Comparison of ENCODE assay signal across 8 mouse cellular contexts in genomic region chr19:29251958-29252801, GRCm38 (mm10). TPM values are rescaled to one million over a fixed set of nuclear protein-coding genes. Genes with fewer than 3 reads are reported as not detected.
DNase-seq lines count a peak whose midpoint lies in the region; ATAC-seq and TF ChIP-seq lines count a peak whose summit lies in the region.

No protein-coding gene starts in this region.

- H3K4me1 ChIP-seq in hindbrain, postnatal 0 days (ENCODE audit: insufficient read depth, low read length), result peaks cover 21% of the 10 kb centered on the region
- peaks cover 25% of the 10 kb centered on the region for H3K4me1 ChIP-seq in liver, embryonic 11.5 days (replicated peaks; ENCODE audit: control insufficient read depth, insufficient read depth, low read length)
- peaks cover 49% of the 10 kb centered on the region for H3K4me1 ChIP-seq in neural tube, embryonic 15.5 days

- under 1% methylated on average over 43 of the region's 44 CpGs for WGBS in hindbrain, postnatal 0 days
- under 1% methylated on average over 43 of the region's 44 CpGs for WGBS in liver, embryonic 11.5 days
- WGBS in neural tube, embryonic 15.5 days, result 0% methylated on average over 41 of the region's 44 CpGs

- no peaks in the 10 kb centered on the region for H3K27me3 ChIP-seq in hindbrain, postnatal 0 days (ENCODE audit: insufficient read depth, low read length)
- H3K27me3 ChIP-seq in liver, embryonic 11.5 days (replicated peaks; ENCODE audit: control insufficient read depth, insufficient read depth, low read length), result no peaks in the 10 kb centered on the region
- H3K27me3 ChIP-seq in neural tube, embryonic 15.5 days (replicated peaks), result no peaks in the 10 kb centered on the region

- no peaks in the 10 kb centered on the region for H3K36me3 ChIP-seq in hindbrain, postnatal 0 days (ENCODE audit: insufficient read depth, low read length)
- H3K36me3 ChIP-seq in liver, embryonic 11.5 days (ENCODE audit: control insufficient read depth, insufficient read depth, low read length), result no peaks in the 10 kb centered on the region
- no peaks in the 10 kb centered on the region for H3K36me3 ChIP-seq in neural tube, embryonic 15.5 days

- ATAC-seq in erythroblast, adult 5-6 weeks (replicated peaks; ENCODE audit: low FRiP score, poor library complexity, severe bottlenecking), result peak; percentile 28
- ATAC-seq in hindbrain, postnatal 0 days, result peak; percentile 61
- peak; percentile 57 for ATAC-seq in liver, embryonic 11.5 days (replicated peaks; ENCODE audit: low FRiP score)
- ATAC-seq in neural tube, embryonic 15.5 days (ENCODE audit: low FRiP score), result peak; percentile 60

- peak overlapping the region; percentile 62 for H3K4me2 ChIP-seq in hindbrain, postnatal 0 days (ENCODE audit: low read depth, low read length)
- peak overlapping the region; percentile 59 for H3K4me2 ChIP-seq in liver, embryonic 11.5 days
- H3K4me2 ChIP-seq in neural tube, embryonic 15.5 days, result peak overlapping the region; percentile 82

- TF ChIP-seq CTCF in hindbrain, postnatal 0 days (IDR thresholded peaks at IDR 0.05; ENCODE audit: low read depth), result no peak

- H3K27ac ChIP-seq in hindbrain, postnatal 0 days, result peak overlapping the region; percentile 96
- peak overlapping the region; percentile 98 for H3K27ac ChIP-seq in liver, embryonic 11.5 days (ENCODE audit: low read depth, low read length)
- peak overlapping the region; percentile 97 for H3K27ac ChIP-seq in neural tube, embryonic 15.5 days (replicated peaks)

- peak overlapping the region; percentile 95 for H3K9ac ChIP-seq in hindbrain, postnatal 0 days (replicated peaks; ENCODE audit: low read length)
- peak overlapping the region; percentile 97 for H3K9ac ChIP-seq in liver, embryonic 11.5 days (ENCODE audit: low read depth, low read length)
- peak overlapping the region; percentile 100 for H3K9ac ChIP-seq in neural tube, embryonic 15.5 days (replicated peaks)

- H3K9me3 ChIP-seq in hindbrain, postnatal 0 days (ENCODE audit: low read length), result no peaks in the 10 kb centered on the region
- no peaks in the 10 kb centered on the region for H3K9me3 ChIP-seq in liver, embryonic 11.5 days (ENCODE audit: control insufficient read depth, low read length)
- no peaks in the 10 kb centered on the region for H3K9me3 ChIP-seq in neural tube, embryonic 15.5 days (replicated peaks)

- DNase-seq in layer of hippocampus, adult 11-12 months (ENCODE audit: low spot score), result peak; percentile 38
- no peak for DNase-seq in layer of hippocampus, adult 9-10 months (ENCODE audit: low spot score)
- peak; percentile 63 for DNase-seq in R1 (ENCODE audit: low read depth, low spot score)
- DNase-seq in hindbrain, postnatal 0 days (ENCODE audit: low spot score), result peak; percentile 45
- DNase-seq in liver, embryonic 11.5 days (ENCODE audit: low spot score), result peak; percentile 78
- peak; percentile 74 for DNase-seq in thymus, postnatal 4 days

- H3K4me3 ChIP-seq in hindbrain, postnatal 0 days (ENCODE audit: low read length), result peak overlapping the region; percentile 93
- H3K4me3 ChIP-seq in liver, embryonic 11.5 days (ENCODE audit: low read depth, low read length), result peak overlapping the region; percentile 89
- peak overlapping the region; percentile 76 for H3K4me3 ChIP-seq in neural tube, embryonic 15.5 days (replicated peaks)

RNA-seq across cellular contexts. Expression of gene Jak2, which starts 0.6 kb away (rescaled TPM):
- 37.7 and 41.6 TPM in 2 replicates for total RNA-seq in erythroblast, adult 5-6 weeks (2015; ENCODE audit: low replicate concordance)
- total RNA-seq in erythroblast, adult 5-6 weeks (2017; ENCODE audit: low replicate concordance), result 49.8 and 64.0 TPM in 2 replicates
- total RNA-seq in hindbrain, postnatal 0 days (2014; rRNA removed), result 18.8 and 25.7 TPM in 2 replicates
- polyA plus RNA-seq in hindbrain, postnatal 0 days (2015; fragmentation: Nextera tagmentation; extraction: Ambion mirVana), result 9.5 and 9.8 TPM in 2 replicates
- 18.1 and 20.2 TPM in 2 replicates for polyA plus RNA-seq in liver, embryonic 11.5 days (2014; fragmentation: Nextera tagmentation; extraction: Ambion mirVana)
- 10.9 and 11.9 TPM in 2 replicates for polyA plus RNA-seq in neural tube, embryonic 15.5 days (2015; fragmentation: Nextera tagmentation; extraction: Ambion mirVana)
